ENCODE assay signal across 20 mouse cellular contexts in the genomic region with DNA sequence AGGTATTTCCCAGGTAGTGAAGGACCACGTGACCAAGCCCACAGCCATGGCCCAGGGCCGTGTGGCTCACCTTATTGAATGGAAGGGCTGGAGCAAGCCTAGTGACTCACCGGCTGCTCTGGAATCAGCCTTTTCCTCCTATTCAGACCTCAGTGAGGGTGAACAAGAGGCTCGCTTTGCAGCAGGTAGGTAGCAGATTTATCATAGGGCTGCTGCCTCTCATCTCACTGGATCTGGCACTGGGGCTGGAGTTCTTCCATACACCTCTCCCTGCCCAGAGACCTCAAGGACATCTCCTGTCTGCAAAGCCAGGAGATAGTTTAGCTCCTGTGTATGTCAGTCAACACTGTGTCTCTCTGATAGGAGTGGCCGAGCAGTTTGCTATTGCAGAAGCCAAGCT. TPM values are rescaled to one million over a fixed set of nuclear protein-coding genes. Genes with fewer than 3 reads are reported as not detected.
DNase-seq lines count a peak whose midpoint lies in the region; ATAC-seq and TF ChIP-seq lines count a peak whose summit lies in the region.
"Had no signal": no experiment of that assay in that cellular context is flagged by ENCODE, and none has a peak within 500 bp of the region (broad histone marks: within the 10 kb centered on the region; RNA-seq: fewer than 3 reads in every experiment).

No protein-coding gene starts in this region.

- H3K27ac ChIP-seq in left cerebral cortex, adult 2 months: peak overlapping the region; percentile 24; the same call in 1 of the 2 replicates
- H3K27ac ChIP-seq: embryonic facial prominence, embryonic 13.5 days; forebrain, embryonic 15.5 days; hindbrain, embryonic 15.5 days had no signal

- H3K4me3 ChIP-seq in left cerebral cortex, adult 2 months: no peak overlapping the region
- H3K4me3 ChIP-seq: embryonic facial prominence, embryonic 10.5 days; embryonic facial prominence, embryonic 13.5 days; erythroblast, embryonic 14.5 days; forebrain, embryonic 12.5 days; forebrain, embryonic 15.5 days; hindbrain, embryonic 12.5 days; hindbrain, embryonic 15.5 days had no signal

- no peak for ATAC-seq in cerebellum, adult (ENCODE audit: insufficient number of reproducible peaks, low FRiP score, low TSS enrichment)
- ATAC-seq: forebrain, embryonic 15.5 days; intestine, postnatal 0 days; Patski had no signal

- intact Hi-C loops in left cerebral cortex, adult 2 months (cut with DNase I): no loop called here
- intact Hi-C loops in left cerebral cortex, postnatal 36 days (cut with DNase I): no loop called here

- TF ChIP-seq CTCF in left cerebral cortex, adult 2 months (IDR thresholded peaks at IDR 0.05): no peak

- DNase-seq in adrenal gland, adult (ENCODE audit: inconsistent age in 2 of 2, low spot score in 1 of 2): peak; percentile 29 to 67
- DNase-seq in adrenal gland, postnatal 36 days: no peak
- DNase-seq in cerebellum, adult 9-10 months: peak; percentile 32
- DNase-seq in left cerebral cortex, adult 2 months (ENCODE audit: extremely low spot score in 1 of 2, low spot score in 2 of 2): no peak
- DNase-seq in left cerebral cortex, postnatal 36 days (ENCODE audit: low spot score in 2 of 2): no peak
- DNase-seq: adrenal gland, adult 2 months; adrenal gland, postnatal 14 days; embryo, embryonic 11 days; gastrocnemius, postnatal 25 days had no signal

RNA-seq across cellular contexts. Expression of a gene that starts 6.2 kb away (rescaled TPM):
- total RNA-seq in adrenal gland, postnatal 36 days (2021): 10 to 100 TPM; 13.5 to 15.0 TPM
- 100 to 1,000 TPM; 320 to 343 TPM for total RNA-seq in left cerebral cortex, adult 2 months (2021)
- 100 to 1,000 TPM; 303 to 372 TPM for total RNA-seq in left cerebral cortex, postnatal 36 days (2021)

RNA-seq across cellular contexts. Expression of a gene that starts 18.2 kb away (rescaled TPM):
- 10 to 100 TPM; 37.0 to 56.4 TPM for total RNA-seq in adrenal gland, postnatal 36 days (2021)
- 10 to 100 TPM; 22.5 to 28.6 TPM for total RNA-seq in left cerebral cortex, adult 2 months (2021)
- total RNA-seq in left cerebral cortex, postnatal 36 days (2021): 10 to 100 TPM; 21.7 to 25.5 TPM

RNA-seq across cellular contexts. Expression of a gene that starts 18.3 kb away (rescaled TPM):
- total RNA-seq in adrenal gland, postnatal 36 days (2021): 10 to 100 TPM; 19.3 to 66.2 TPM
- total RNA-seq in left cerebral cortex, adult 2 months (2021): 10 to 100 TPM; 74.8 to 79.3 TPM
- total RNA-seq in left cerebral cortex, postnatal 36 days (2021): 10 to 100 TPM; 59.1 to 72.2 TPM

RNA-seq across cellular contexts. Expression of a gene that starts 31.2 kb away (rescaled TPM):
- total RNA-seq in adrenal gland, postnatal 36 days (2021): 100 to 1,000 TPM; 352 to 397 TPM
- total RNA-seq in left cerebral cortex, adult 2 months (2021): 100 to 1,000 TPM; 278 to 283 TPM
- total RNA-seq in left cerebral cortex, postnatal 36 days (2021): 100 to 1,000 TPM; 281 to 286 TPM

RNA-seq across cellular contexts. Expression of a gene that starts 33.7 kb away (rescaled TPM):
- total RNA-seq in adrenal gland, postnatal 36 days (2021): 10 to 100 TPM; 10.4 to 10.6 TPM
- total RNA-seq in left cerebral cortex, adult 2 months (2021): 10 to 100 TPM; 50.5 to 56.3 TPM
- 10 to 100 TPM; 33.6 to 46.4 TPM for total RNA-seq in left cerebral cortex, postnatal 36 days (2021)
- total RNA-seq: hematopoietic stem cell, adult 5-6 weeks had no signal

Comparison
In these comparisons a context has a peak if more than half of its experiments do, and no peak if none do; other contexts are left out.
1. DNase-seq: peak in adrenal gland, adult (2 of 2) and cerebellum, adult 9-10 months (single experiment); none in adrenal gland, postnatal 36 days (0 of 2), left cerebral cortex, adult 2 months (0 of 2) and left cerebral cortex, postnatal 36 days (0 of 2).
2. RNA of a gene that starts 6.2 kb away (total RNA-seq): 303 to 372 TPM in left cerebral cortex, postnatal 36 days and 320 to 343 TPM in left cerebral cortex, adult 2 months; 13.5 to 15.0 TPM in adrenal gland, postnatal 36 days; every median in the first group is over 10 times any median in the second.